Mouse (Mus musculus) heart, embryonic 15.5 days (tissue): Measurements from ENCODE around the gene Stard13. TPM values are rescaled to one million over a fixed set of nuclear protein-coding genes. Genes with fewer than 3 reads are reported as not detected.

ENCODE experiments used
- ATAC-seq: fragments of 200-750 bp; cut with Nextera tagmentation; replicated peaks from 2 replicates; pipeline ENCODE4 v1.8.0; 2017; ENCODE audit warnings: low read depth, moderate TSS enrichment; ENCODE audit not compliant: insufficient number of reproducible peaks, insufficient read depth, low FRiP score
- H3K27ac ChIP-seq: fragments of 300-500 bp; sonication (generic); 2 replicates; pipeline ENCODE4 v1.5.1; 2015; ENCODE audit warnings: mild to moderate bottlenecking, inconsistent platforms
- H3K27me3 ChIP-seq: fragments of 300-500 bp; sonication (generic); 2 replicates; pipeline ENCODE4 v1.6.1; 2015; ENCODE audit warnings: inconsistent platforms
- H3K36me3 ChIP-seq: fragments of 300-500 bp; sonication (generic); 2 replicates; pipeline ENCODE4 v1.6.1; 2015; ENCODE audit warnings: mild to moderate bottlenecking, inconsistent platforms
- H3K4me1 ChIP-seq: fragments of 300-500 bp; sonication (generic); replicated peaks from 2 replicates; pipeline ENCODE4 v1.6.1; 2015; ENCODE audit warnings: inconsistent platforms
- H3K4me2 ChIP-seq: fragments of 300-500 bp; sonication (generic); 2 replicates; pipeline ENCODE4 v1.6.1; 2015; ENCODE audit warnings: inconsistent platforms, mild to moderate bottlenecking, moderate library complexity
- H3K4me3 ChIP-seq: fragments of 300-500 bp; sonication (generic); 2 replicates; pipeline ENCODE4 v1.5.1; 2015; ENCODE audit warnings: mild to moderate bottlenecking, inconsistent platforms
- H3K9ac ChIP-seq: fragments of 300-500 bp; sonication (generic); 2 replicates; pipeline ENCODE4 v1.6.1; 2015; ENCODE audit warnings: mild to moderate bottlenecking, inconsistent platforms
- H3K9me3 ChIP-seq: fragments of 300-500 bp; sonication (generic); replicated peaks from 2 replicates; pipeline ENCODE4 v1.6.1; 2016; ENCODE audit warnings: inconsistent platforms
- WGBS: fragments of 180-500 bp; shearing (Covaris S2); methylation state at CpG from one replicate; pipeline ENCODE4 v1.1.7; 2015; ENCODE audit warnings: mixed read lengths; 5-methylcytosine and 5-hydroxymethylcytosine counted together
- polyA plus RNA-seq: library from polyadenylated mRNA; unstranded; fragments of >200 nt; fragmentation: Nextera tagmentation; extraction: Ambion mirVana; gene quantifications from 2 replicates; pipeline ENCODE4 v1.2.1, GENCODE M21; 2015

Gene Stard13
- polyA plus RNA-seq, 1 experiment from 2014 or later = 3.9 TPM

- no peak for ATAC-seq
- no peak overlapping the region for H3K27ac ChIP-seq
- 91% methylated on average over 11 of the region's 11 CpGs for WGBS
These were observed 178.1 kb downstream of the Stard13 start for GRCm38 (mm10) chr5:151055426-151056090.

GRCm38 (mm10) chr5:151054743-151055114, 178.9 kb downstream of the Stard13 start:
- Histone ChIP-seq H3K27me3 (no peaks in the 10 kb centered on the region), H3K36me3 (peaks cover 7% of the 10 kb centered on the region), H3K9ac (no peak overlapping the region), H3K4me1 (peaks cover 29% of the 10 kb centered on the region), H3K27ac (peak overlapping the region; percentile 56), H3K4me3 (no peak overlapping the region), H3K4me2 (no peak overlapping the region), H3K9me3 (no peaks in the 10 kb centered on the region)
- ATAC-seq = no peak
- WGBS = 70% methylated on average over 4 of the region's 4 CpGs

More at GRCm38 (mm10) chr5:151055426-151056090, 178.1 kb downstream of the Stard13 start:
- H3K9me3 ChIP-seq = no peaks in the 10 kb centered on the region
- H3K27me3 ChIP-seq = no peaks in the 10 kb centered on the region
- H3K4me3 ChIP-seq = no peak overlapping the region
- peaks cover 27% of the 10 kb centered on the region for H3K4me1 ChIP-seq
- H3K4me2 ChIP-seq = no peak overlapping the region
- H3K36me3 ChIP-seq = peaks cover 7% of the 10 kb centered on the region
- no peak overlapping the region for H3K9ac ChIP-seq

- H3K4me3 ChIP-seq = no peak overlapping the region
- peaks cover 7% of the 10 kb centered on the region for H3K36me3 ChIP-seq
- 43% methylated on average over 7 of the region's 7 CpGs for WGBS
- ATAC-seq = no peak
- H3K9me3 ChIP-seq = no peaks in the 10 kb centered on the region
- H3K27me3 ChIP-seq = no peaks in the 10 kb centered on the region
- H3K9ac ChIP-seq = no peak overlapping the region
- no peak overlapping the region for H3K4me2 ChIP-seq
- H3K27ac ChIP-seq = peak overlapping the region; percentile 56; the same call in 1 of the 2 replicates
- H3K4me1 ChIP-seq = peaks cover 34% of the 10 kb centered on the region
These were observed 179.4 kb downstream of the Stard13 start for GRCm38 (mm10) chr5:151054100-151054742.

GRCm38 (mm10) chr5:151053190-151053589, 180.4 kb downstream of the Stard13 start:
- no peaks in the 10 kb centered on the region for H3K9me3 ChIP-seq
- no peak overlapping the region for H3K4me2 ChIP-seq
- ATAC-seq = no peak
- H3K27me3 ChIP-seq = no peaks in the 10 kb centered on the region
- H3K9ac ChIP-seq = no peak overlapping the region
- peaks cover 35% of the 10 kb centered on the region for H3K4me1 ChIP-seq
- 74% methylated on average over 5 of the region's 5 CpGs for WGBS
- H3K36me3 ChIP-seq = peaks cover 7% of the 10 kb centered on the region
- no peak overlapping the region for H3K27ac ChIP-seq
- no peak overlapping the region for H3K4me3 ChIP-seq

- H3K9ac ChIP-seq = no peak overlapping the region
- WGBS = 94% methylated on average over 8 of the region's 8 CpGs
- H3K4me2 ChIP-seq = no peak overlapping the region
- H3K36me3 ChIP-seq = peaks cover 7% of the 10 kb centered on the region
- no peak overlapping the region for H3K27ac ChIP-seq
- no peaks in the 10 kb centered on the region for H3K9me3 ChIP-seq
- ATAC-seq = no peak
- H3K4me3 ChIP-seq = no peak overlapping the region
- peaks cover 37% of the 10 kb centered on the region for H3K4me1 ChIP-seq
- H3K27me3 ChIP-seq = no peaks in the 10 kb centered on the region
These were observed 181.3 kb downstream of the Stard13 start for GRCm38 (mm10) chr5:151052331-151052730.

- no peak overlapping the region for H3K4me3 ChIP-seq
- no peaks in the 10 kb centered on the region for H3K9me3 ChIP-seq
- H3K27me3 ChIP-seq = no peaks in the 10 kb centered on the region
- 67% methylated on average over 12 of the region's 12 CpGs for WGBS
- ATAC-seq = 0 out of 2 replicates have a peak, but pooled peaks have one; percentile 31
- peaks cover 7% of the 10 kb centered on the region for H3K36me3 ChIP-seq
- no peak overlapping the region for H3K9ac ChIP-seq
- peaks cover 18% of the 10 kb centered on the region for H3K4me1 ChIP-seq
- H3K27ac ChIP-seq = peak overlapping the region; percentile 16
- H3K4me2 ChIP-seq = no peak overlapping the region
These were observed 186.1 kb downstream of the Stard13 start for GRCm38 (mm10) chr5:151047488-151047887.

- WGBS = 64% methylated on average over 7 of the region's 7 CpGs
- no peaks in the 10 kb centered on the region for H3K27me3 ChIP-seq
- H3K36me3 ChIP-seq = peaks cover 4% of the 10 kb centered on the region
- H3K4me3 ChIP-seq = no peak overlapping the region
- H3K4me1 ChIP-seq = peaks cover 18% of the 10 kb centered on the region
- H3K9me3 ChIP-seq = no peaks in the 10 kb centered on the region
- ATAC-seq = no peak
- no peak overlapping the region for H3K4me2 ChIP-seq
- no peak overlapping the region for H3K9ac ChIP-seq
- H3K27ac ChIP-seq = peak overlapping the region; percentile 16
These were observed 186.7 kb downstream of the Stard13 start for GRCm38 (mm10) chr5:151046917-151047316.

GRCm38 (mm10) chr5:151046131-151046530, 187.5 kb downstream of the Stard13 start:
- Histone ChIP-seq H3K9ac (no peak overlapping the region), H3K4me1 (peaks cover 18% of the 10 kb centered on the region), H3K36me3 (peaks cover 3% of the 10 kb centered on the region; the same call in 1 of the 2 replicates), H3K27ac (no peak overlapping the region), H3K4me3 (no peak overlapping the region), H3K27me3 (no peaks in the 10 kb centered on the region), H3K4me2 (no peak overlapping the region), H3K9me3 (no peaks in the 10 kb centered on the region)
- WGBS = 89% methylated on average over 6 of the region's 6 CpGs
- ATAC-seq = no peak

- no peak overlapping the region for H3K4me2 ChIP-seq
- H3K27me3 ChIP-seq = no peaks in the 10 kb centered on the region
- H3K36me3 ChIP-seq = peaks cover 3% of the 10 kb centered on the region; the same call in 1 of the 2 replicates
- WGBS = 94% methylated on average over 5 of the region's 5 CpGs
- H3K9me3 ChIP-seq = no peaks in the 10 kb centered on the region
- no peak overlapping the region for H3K9ac ChIP-seq
- ATAC-seq = no peak
- 0 out of 2 replicates have a peak, but pooled peaks cover 4% of the 10 kb centered on the region for H3K4me1 ChIP-seq
- H3K4me3 ChIP-seq = no peak overlapping the region
- no peak overlapping the region for H3K27ac ChIP-seq
These were observed 190.7 kb downstream of the Stard13 start for GRCm38 (mm10) chr5:151042911-151043310.

- Histone ChIP-seq H3K9ac (no peak overlapping the region), H3K4me3 (no peak overlapping the region), H3K36me3 (peaks cover 3% of the 10 kb centered on the region; the same call in 1 of the 2 replicates), H3K4me1 (peaks cover 8% of the 10 kb centered on the region; the same call in 1 of the 2 replicates), H3K27me3 (no peaks in the 10 kb centered on the region), H3K27ac (no peak overlapping the region), H3K4me2 (no peak overlapping the region), H3K9me3 (no peaks in the 10 kb centered on the region)
- WGBS = 88% methylated on average over 7 of the region's 7 CpGs
- no peak for ATAC-seq
These were observed 195.8 kb downstream of the Stard13 start for GRCm38 (mm10) chr5:151037871-151038270.

- Histone ChIP-seq H3K4me2 (no peak overlapping the region), H3K4me1 (peaks cover 8% of the 10 kb centered on the region; the same call in 1 of the 2 replicates), H3K9me3 (no peaks in the 10 kb centered on the region), H3K36me3 (no peaks in the 10 kb centered on the region), H3K27me3 (no peaks in the 10 kb centered on the region), H3K4me3 (no peak overlapping the region), H3K27ac (no peak overlapping the region), H3K9ac (no peak overlapping the region)
- WGBS = 39% methylated on average over 9 of the region's 9 CpGs
- no peak for ATAC-seq
These were observed 198.7 kb downstream of the Stard13 start for GRCm38 (mm10) chr5:151034715-151035512.
